Mouse (Mus musculus) heart, adult 2 months (tissue): ENCODE measurements around the gene Fto. TPM values are rescaled to one million over a fixed set of nuclear protein-coding genes. Genes with fewer than 3 reads are reported as not detected.

Experiments
- DNase-seq, 2 experiments: peaks; one replicate each; pipeline ENCODE4 v3.0.0; 2021
- H3K27ac ChIP-seq: fragments of 200-600 bp; 2 replicates; pipeline ENCODE4 v1.8.1; 2022
- H3K27me3 ChIP-seq: fragments of 200-500 bp; 2 replicates; pipeline ENCODE4 v1.6.1; 2012; ENCODE audit warnings: mild to moderate bottlenecking, low read length, inconsistent platforms, mixed read lengths; ENCODE audit not compliant: control insufficient read depth, insufficient read depth
- H3K36me3 ChIP-seq: fragments of 200-500 bp; 2 replicates; pipeline ENCODE4 v1.6.1; 2012; ENCODE audit warnings: low read length, inconsistent platforms; ENCODE audit not compliant: control insufficient read depth, insufficient read depth
- H3K4me1 ChIP-seq: fragments of 200-500 bp; 2 replicates; pipeline ENCODE4 v1.6.1; 2011; ENCODE audit warnings: low read length; ENCODE audit not compliant: control insufficient read depth, insufficient read depth
- H3K4me3 ChIP-seq: fragments of 200-600 bp; 2 replicates; pipeline ENCODE4 v1.8.1; 2022
- H3K79me2 ChIP-seq: fragments of 200-500 bp; replicated peaks from 2 replicates; pipeline ENCODE4 v1.6.1; 2012; ENCODE audit warnings: mild to moderate bottlenecking, inconsistent platforms, low read length, moderate library complexity, mixed read lengths; ENCODE audit not compliant: control insufficient read depth, insufficient read depth
- H3K9ac ChIP-seq: fragments of 200-500 bp; 2 replicates; pipeline ENCODE4 v1.6.1; 2012; ENCODE audit warnings: low read depth, mild to moderate bottlenecking, control low read depth, inconsistent platforms, low read length, mixed read lengths
- CTCF ChIP-seq: fragments of 200-600 bp; IDR thresholded peaks from 2 replicates; pipeline ENCODE4 v1.8.1; 2022; ENCODE audit warnings: antibody characterized with exemption, mild to moderate bottlenecking, moderate library complexity
- EP300 ChIP-seq: fragments of 200-500 bp; IDR thresholded peaks from 2 replicates; pipeline ENCODE4 v1.6.1; 2011; ENCODE audit warnings: low read depth, low read length, control low read depth; ENCODE audit not compliant: insufficient read depth
- POLR2A ChIP-seq: fragments of 200-500 bp; IDR thresholded peaks from 2 replicates; pipeline ENCODE4 v1.6.1; 2011; ENCODE audit warnings: mild to moderate bottlenecking, low read depth, low read length, control low read depth; ENCODE audit not compliant: insufficient read depth
- WGBS: fragments of 180-500 bp; shearing (Covaris S2); methylation state at CpG from one replicate; pipeline ENCODE4 v1.1.7; 2018; 5-methylcytosine and 5-hydroxymethylcytosine counted together
- intact Hi-C: fragments of 180-260 bp; cut with DNase I; formaldehyde crosslinking; loops from one replicate; pipeline ENCODE4 v1.15.1; 2025
- polyA plus RNA-seq: library from polyadenylated mRNA; depleted of rRNA; stranded (reverse); fragments of >200 nt; gene quantifications from 2 replicates; pipeline ENCODE4 v1.2.3, GENCODE M21; 2012
- total RNA-seq, 2 experiments: library from RNA; stranded (reverse); gene quantifications; 2 replicates each; pipeline ENCODE4 v1.2.3; 2021

Fto gene
- total and polyA plus RNA-seq, 3 experiments: 41.3 to 65.1 (median 57.6) TPM

DNA sequence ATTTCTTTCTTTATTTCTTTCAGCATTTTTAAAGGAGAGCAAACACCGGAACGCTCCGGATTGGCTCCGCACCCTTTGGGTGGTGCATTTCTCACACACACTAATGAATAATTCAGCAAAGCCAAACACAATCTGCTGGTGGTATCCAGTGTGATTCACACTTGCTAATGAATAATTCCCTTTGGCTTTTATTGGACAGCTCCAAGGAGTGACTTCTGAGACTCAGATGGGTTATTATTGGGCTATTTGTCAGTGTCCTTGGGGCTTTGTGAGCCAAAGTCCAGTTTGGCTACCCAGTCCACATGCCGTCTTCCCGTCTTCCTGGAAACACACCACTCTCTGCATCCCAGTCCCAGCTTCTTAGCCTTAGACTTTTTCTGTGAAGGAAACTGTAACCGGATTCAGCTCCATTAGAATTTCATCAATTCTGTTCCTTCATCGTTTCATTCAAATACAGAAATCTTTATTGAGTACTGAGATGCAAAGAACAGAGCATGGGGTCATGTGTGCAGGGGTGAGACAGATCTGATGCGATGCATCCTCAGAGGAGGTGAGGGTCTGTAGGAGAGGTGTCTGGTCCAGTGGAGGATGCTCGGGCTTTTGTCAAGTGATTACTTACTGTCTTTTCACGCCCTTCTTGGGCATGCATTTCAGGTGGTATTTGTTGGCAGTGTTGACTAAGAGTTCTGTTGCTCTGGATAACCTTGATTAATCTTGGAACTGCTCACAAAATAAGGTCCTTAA, 42.8 kb downstream of the Fto start:
- intact Hi-C loops: no loop called here

DNA sequence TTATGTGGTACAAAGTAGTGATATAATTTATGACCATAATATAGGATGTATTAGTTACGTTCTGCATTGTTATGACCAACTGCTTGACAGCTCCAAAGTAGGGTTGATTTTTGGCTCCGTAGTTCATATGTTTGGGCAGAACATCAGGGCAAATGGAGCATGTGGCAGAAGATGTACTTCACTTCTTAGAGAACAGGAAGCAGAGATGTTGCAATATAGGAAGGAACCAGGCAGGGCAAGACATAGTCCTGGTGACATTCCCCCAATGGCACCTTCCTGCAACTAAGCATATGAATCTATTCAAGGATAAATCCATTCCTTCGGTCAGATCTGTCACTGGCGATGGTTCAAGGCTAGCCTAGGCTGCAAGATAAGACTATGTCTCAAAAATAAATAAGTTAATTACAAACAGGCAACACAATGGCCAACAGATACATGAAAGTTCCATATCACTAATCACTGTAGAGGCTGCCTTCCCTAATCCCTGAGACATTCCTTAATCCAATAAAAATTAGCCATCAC, 44.2 kb downstream of the Fto start:
- Histone ChIP-seq H3K27me3 (no peaks in the 10 kb centered on the region), H3K9ac (no peak overlapping the region), H3K27ac (no peak overlapping the region), H3K4me3 (no peak overlapping the region), H3K36me3 (peaks cover 6% of the 10 kb centered on the region), H3K4me1 (peaks cover 5% of the 10 kb centered on the region), H3K79me2 (peaks cover 3% of the 10 kb centered on the region)
- 82% methylated on average over 4 of the region's 4 CpGs for WGBS
- intact Hi-C loops: no loop called here
- no peak for DNase-seq
- TF ChIP-seq EP300: no peak
- TF ChIP-seq CTCF: no peak
- TF ChIP-seq POLR2A: no peak

More for the DNA sequence above, 42.8 kb downstream of the Fto start:
- Histone ChIP-seq H3K4me1 (peaks cover 5% of the 10 kb centered on the region), H3K9ac (no peak overlapping the region), H3K79me2 (peaks cover 1% of the 10 kb centered on the region), H3K4me3 (no peak overlapping the region), H3K27ac (no peak overlapping the region), H3K36me3 (peaks cover 6% of the 10 kb centered on the region), H3K27me3 (no peaks in the 10 kb centered on the region)
- WGBS: 92% methylated on average over 11 of the region's 11 CpGs
- TF ChIP-seq CTCF: no peak
- TF ChIP-seq POLR2A: no peak
- TF ChIP-seq EP300: no peak
- no peak for DNase-seq

DNA sequence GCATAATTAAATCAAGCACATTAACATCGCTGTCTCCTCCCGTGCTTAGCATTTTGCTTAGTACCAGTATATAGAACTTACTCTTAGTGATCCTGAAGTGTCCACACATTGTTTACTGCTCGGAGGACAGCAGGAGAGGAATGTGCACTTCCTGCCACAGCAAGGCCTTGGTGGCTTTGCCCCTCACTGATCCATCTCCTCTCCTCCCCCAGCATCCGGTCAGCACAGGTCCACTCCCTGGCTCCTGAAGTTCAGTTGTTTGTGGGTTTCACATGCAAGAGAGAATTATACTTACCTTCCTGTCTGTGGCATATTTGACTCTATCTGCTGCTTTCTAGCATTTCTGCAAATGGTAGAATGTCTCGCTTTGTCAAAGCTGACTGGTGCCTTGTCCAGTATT, 44.7 kb downstream of the Fto start:
- TF ChIP-seq POLR2A (no peak), CTCF (no peak), EP300 (no peak)
- Histone ChIP-seq H3K27ac (no peak overlapping the region), H3K36me3 (peaks cover 6% of the 10 kb centered on the region), H3K27me3 (no peaks in the 10 kb centered on the region), H3K79me2 (peaks cover 3% of the 10 kb centered on the region), H3K4me1 (peaks cover 6% of the 10 kb centered on the region), H3K9ac (no peak overlapping the region), H3K4me3 (no peak overlapping the region)
- DNase-seq: no peak
- intact Hi-C loops: no loop called here
- WGBS: 72% methylated on average over 5 of the region's 5 CpGs

DNA sequence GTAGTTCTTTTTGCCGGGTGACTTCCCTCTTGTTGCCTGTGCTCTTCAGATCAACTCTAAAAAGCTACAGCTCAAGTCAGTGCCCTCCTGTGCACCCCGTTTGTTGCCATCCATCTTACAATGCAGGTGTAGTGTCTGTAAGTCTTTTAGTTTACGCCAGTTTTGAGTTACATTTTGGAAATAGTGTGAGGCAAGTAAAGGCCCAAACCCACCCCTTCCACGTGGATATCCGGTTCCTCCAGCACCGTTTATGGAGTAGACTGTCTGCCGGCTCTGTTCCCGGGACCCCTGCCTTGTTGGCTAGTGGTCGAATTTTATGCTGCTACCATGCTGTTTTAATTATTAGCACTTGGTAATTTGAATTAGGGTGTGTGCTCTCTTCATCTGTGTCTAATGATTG, 46.2 kb downstream of the Fto start:
- no peak for DNase-seq
- H3K79me2 ChIP-seq: peaks cover 3% of the 10 kb centered on the region
- no peak overlapping the region for H3K27ac ChIP-seq
- no peak overlapping the region for H3K4me3 ChIP-seq
- H3K9ac ChIP-seq: no peak overlapping the region
- H3K36me3 ChIP-seq: peaks cover 6% of the 10 kb centered on the region
- intact Hi-C loops: no loop called here
- no peak for TF ChIP-seq POLR2A
- TF ChIP-seq EP300: no peak
- no peak for TF ChIP-seq CTCF
- H3K27me3 ChIP-seq: no peaks in the 10 kb centered on the region
- H3K4me1 ChIP-seq: peaks cover 8% of the 10 kb centered on the region
- 89% methylated on average over 9 of the region's 9 CpGs for WGBS

DNA sequence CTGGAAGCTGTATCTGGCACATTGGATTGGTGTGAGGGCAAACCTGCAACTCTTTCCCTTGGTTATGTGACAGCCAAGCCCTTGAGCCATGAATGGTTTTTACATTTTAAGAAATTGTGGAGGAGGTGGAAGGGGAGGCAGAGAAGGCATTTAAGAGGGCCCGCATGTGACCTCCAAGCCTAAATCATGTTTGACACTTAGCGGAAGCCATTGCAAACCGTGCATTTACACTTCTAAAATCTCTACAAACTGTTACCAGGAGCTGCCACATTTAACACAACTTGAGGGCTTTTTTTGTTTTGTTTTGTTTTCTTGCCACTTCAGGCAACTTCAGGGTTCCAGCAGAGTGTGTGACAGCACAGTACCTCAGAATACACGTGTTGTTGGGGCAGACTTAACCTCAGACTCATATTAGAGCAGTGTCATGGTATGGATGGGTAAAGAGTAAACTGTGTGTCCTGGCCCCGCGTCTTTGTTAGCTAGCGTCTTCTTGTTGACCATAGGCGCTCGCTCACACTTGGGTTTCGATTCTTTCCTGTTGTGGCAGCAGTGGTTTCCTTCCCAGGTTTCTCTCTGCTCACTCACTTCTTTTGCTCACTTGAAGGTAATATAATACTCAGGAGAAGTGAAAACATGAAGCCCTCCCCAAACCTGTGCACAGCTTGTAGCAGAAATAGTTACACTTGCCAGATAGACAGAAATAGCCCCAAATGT, 47.5 kb downstream of the Fto start:
- H3K4me1 ChIP-seq: peaks cover 13% of the 10 kb centered on the region
- WGBS: 92% methylated on average over 10 of the region's 10 CpGs
- intact Hi-C loops: no loop called here
- no peaks in the 10 kb centered on the region for H3K27me3 ChIP-seq
- TF ChIP-seq POLR2A: no peak
- TF ChIP-seq EP300: no peak
- TF ChIP-seq CTCF: no peak
- peaks cover 3% of the 10 kb centered on the region for H3K79me2 ChIP-seq
- peaks cover 13% of the 10 kb centered on the region for H3K36me3 ChIP-seq
- no peak for DNase-seq
- H3K9ac ChIP-seq: no peak overlapping the region
- no peak overlapping the region for H3K4me3 ChIP-seq
- H3K27ac ChIP-seq: no peak overlapping the region
